In the genomic region with DNA sequence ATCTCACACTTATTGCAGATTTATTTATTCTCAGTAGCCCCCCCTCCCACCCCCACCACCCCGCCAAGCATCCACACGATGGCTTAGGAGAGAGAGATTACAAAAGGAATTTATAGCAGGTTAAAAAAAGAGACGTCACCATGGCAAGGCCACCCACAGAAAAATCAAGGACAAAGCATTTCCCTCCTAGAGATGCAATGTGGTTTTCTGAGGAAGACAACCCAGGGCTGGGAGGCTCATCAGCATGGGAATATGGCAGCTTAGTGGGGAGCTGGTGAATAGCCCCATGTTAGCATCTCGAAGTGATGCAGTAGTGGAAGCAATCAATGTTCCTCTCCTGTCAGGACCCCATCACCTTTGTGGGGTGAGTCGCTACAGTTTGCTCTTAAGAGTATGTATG, we compare ENCODE assay signal across 22 mouse cellular contexts.
DNase-seq lines count a peak whose midpoint lies in the region; ATAC-seq lines count a peak whose summit lies in the region.
"Had no signal": no experiment of that assay in that cellular context is flagged by ENCODE, and none has a peak within 500 bp of the region (broad histone marks: within the 10 kb centered on the region; RNA-seq: fewer than 3 reads in every experiment).

No protein-coding gene starts in this region.

- peaks cover 14% of the 10 kb centered on the region for H3K4me1 ChIP-seq in hindbrain, embryonic 10.5 days (replicated peaks)
- no peaks in the 10 kb centered on the region for H3K4me1 ChIP-seq in hindbrain, embryonic 16.5 days (ENCODE audit: control insufficient read depth, insufficient read depth, low read depth, low read length)
- H3K4me1 ChIP-seq in midbrain, embryonic 10.5 days: peaks cover 24% of the 10 kb centered on the region
- H3K4me1 ChIP-seq in midbrain, embryonic 11.5 days (ENCODE audit: control insufficient read depth, insufficient read depth, low read length): peaks cover 2% of the 10 kb centered on the region; the same call in 1 of the 2 replicates
- H3K4me1 ChIP-seq in hindbrain, embryonic 14.5 days (replicated peaks; ENCODE audit: control insufficient read depth, insufficient read depth, low read length): no peaks in the 10 kb centered on the region
- H3K4me1 ChIP-seq: forebrain, embryonic 13.5 days; heart, embryonic 10.5 days; heart, embryonic 13.5 days had no signal

- no peak overlapping the region for H3K9ac ChIP-seq in hindbrain, embryonic 16.5 days (ENCODE audit: low read depth, low read length)
- no peak overlapping the region for H3K9ac ChIP-seq in midbrain, embryonic 11.5 days (ENCODE audit: low read length)
- H3K9ac ChIP-seq in hindbrain, embryonic 14.5 days: no peak overlapping the region
- H3K9ac ChIP-seq: forebrain, embryonic 13.5 days; heart, embryonic 13.5 days; hindbrain, embryonic 13.5 days had no signal

- H3K9me3 ChIP-seq in hindbrain, embryonic 10.5 days: no peaks in the 10 kb centered on the region
- no peaks in the 10 kb centered on the region for H3K9me3 ChIP-seq in hindbrain, embryonic 16.5 days (ENCODE audit: control insufficient read depth, low read length)
- no peaks in the 10 kb centered on the region for H3K9me3 ChIP-seq in midbrain, embryonic 10.5 days (replicated peaks)
- H3K9me3 ChIP-seq in midbrain, embryonic 11.5 days (ENCODE audit: control insufficient read depth, low read length): no peaks in the 10 kb centered on the region
- H3K9me3 ChIP-seq in hindbrain, embryonic 14.5 days (ENCODE audit: control insufficient read depth, low read length): no peaks in the 10 kb centered on the region
- H3K9me3 ChIP-seq: forebrain, embryonic 10.5 days; forebrain, embryonic 13.5 days; heart, embryonic 10.5 days; heart, embryonic 13.5 days; hindbrain, embryonic 13.5 days had no signal

- ATAC-seq in hindbrain, embryonic 16.5 days: no peak
- ATAC-seq in midbrain, embryonic 11.5 days (ENCODE audit: low FRiP score): no peak
- no peak for ATAC-seq in hindbrain, embryonic 14.5 days (ENCODE audit: low FRiP score)
- ATAC-seq: activated CD4-positive, CD25-positive, alpha-beta regulatory T cell, adult 4 months; forebrain, embryonic 13.5 days; forebrain, embryonic 16.5 days had no signal

- H3K36me3 ChIP-seq in hindbrain, embryonic 10.5 days: no peaks in the 10 kb centered on the region
- H3K36me3 ChIP-seq in hindbrain, embryonic 16.5 days (ENCODE audit: control insufficient read depth, insufficient read depth, low read length): no peaks in the 10 kb centered on the region
- no peaks in the 10 kb centered on the region for H3K36me3 ChIP-seq in midbrain, embryonic 10.5 days
- no peaks in the 10 kb centered on the region for H3K36me3 ChIP-seq in midbrain, embryonic 11.5 days (ENCODE audit: control insufficient read depth, insufficient read depth, low read length)
- H3K36me3 ChIP-seq in hindbrain, embryonic 14.5 days (replicated peaks; ENCODE audit: control insufficient read depth, insufficient read depth): no peaks in the 10 kb centered on the region
- H3K36me3 ChIP-seq: forebrain, embryonic 10.5 days; heart, embryonic 10.5 days; heart, embryonic 13.5 days; hindbrain, embryonic 13.5 days had no signal

- H3K4me3 ChIP-seq in hindbrain, embryonic 10.5 days: no peak overlapping the region
- no peak overlapping the region for H3K4me3 ChIP-seq in hindbrain, embryonic 16.5 days (ENCODE audit: low read length)
- no peak overlapping the region for H3K4me3 ChIP-seq in midbrain, embryonic 10.5 days
- H3K4me3 ChIP-seq in midbrain, embryonic 11.5 days (ENCODE audit: low read depth, low read length): no peak overlapping the region
- no peak overlapping the region for H3K4me3 ChIP-seq in hindbrain, embryonic 14.5 days (replicated peaks; ENCODE audit: low read length)
- H3K4me3 ChIP-seq: forebrain, embryonic 10.5 days; forebrain, embryonic 13.5 days; heart, adult 2 months; heart, embryonic 10.5 days; heart, embryonic 13.5 days; hindbrain, embryonic 13.5 days had no signal

- 67% methylated on average over 5 of the region's 5 CpGs for WGBS in hindbrain, embryonic 10.5 days
- 49% methylated on average over 5 of the region's 5 CpGs for WGBS in hindbrain, embryonic 16.5 days
- 73% methylated on average over 5 of the region's 5 CpGs for WGBS in midbrain, embryonic 10.5 days
- WGBS in midbrain, embryonic 11.5 days: 47% methylated on average over 5 of the region's 5 CpGs
- 49% methylated on average over 5 of the region's 5 CpGs for WGBS in hindbrain, embryonic 14.5 days

- 0 out of 2 replicates have a peak overlapping the region, but pooled peaks have one; percentile 23 for H3K27ac ChIP-seq in hindbrain, embryonic 10.5 days
- H3K27ac ChIP-seq in hindbrain, embryonic 16.5 days (ENCODE audit: low read depth, low read length): no peak overlapping the region
- H3K27ac ChIP-seq in midbrain, embryonic 10.5 days (replicated peaks): 0 out of 2 replicates have a peak overlapping the region, but pooled peaks have one; percentile 0
- H3K27ac ChIP-seq in midbrain, embryonic 11.5 days (ENCODE audit: low read depth, low read length): no peak overlapping the region
- H3K27ac ChIP-seq in hindbrain, embryonic 14.5 days: no peak overlapping the region
- H3K27ac ChIP-seq: forebrain, embryonic 10.5 days; forebrain, embryonic 13.5 days; heart, adult 2 months; heart, embryonic 10.5 days; heart, embryonic 13.5 days; hindbrain, embryonic 13.5 days had no signal

- peak; percentile 26 for DNase-seq in adrenal gland, adult 2 months
- no peak for DNase-seq in adrenal gland, adult 8-10 months
- DNase-seq in hindbrain, embryonic 10.5 days (ENCODE audit: low spot score): no peak
- no peak for DNase-seq in midbrain, embryonic 10.5 days (ENCODE audit: low spot score)
- no peak for DNase-seq in midbrain, embryonic 11.5 days (ENCODE audit: low spot score, missing footprints)
- DNase-seq in brain, adult 2 months (ENCODE audit: low read depth, low spot score): peak; percentile 64
- no peak for DNase-seq in hindbrain, embryonic 14.5 days (ENCODE audit: low spot score)
- DNase-seq: adrenal gland, postnatal 14 days; cerebellum, adult 11-12 months; cerebellum, adult 8-10 months; cerebellum, postnatal 10 days; cerebellum, postnatal 36 days; gastrocnemius, postnatal 25 days; heart, adult 2 months had no signal

- 0 out of 2 replicates have a peak, but pooled peaks cover 3% of the 10 kb centered on the region for H3K27me3 ChIP-seq in hindbrain, embryonic 10.5 days (ENCODE audit: insufficient read depth, poor library complexity, severe bottlenecking)
- no peaks in the 10 kb centered on the region for H3K27me3 ChIP-seq in hindbrain, embryonic 16.5 days (replicated peaks; ENCODE audit: control insufficient read depth, insufficient read depth, low read length)
- H3K27me3 ChIP-seq in midbrain, embryonic 10.5 days (ENCODE audit: low read depth, poor library complexity, severe bottlenecking): no peaks in the 10 kb centered on the region; the same call in 1 of the 2 replicates
- H3K27me3 ChIP-seq in midbrain, embryonic 11.5 days (ENCODE audit: control insufficient read depth, insufficient read depth, low read length): no peaks in the 10 kb centered on the region
- no peaks in the 10 kb centered on the region for H3K27me3 ChIP-seq in hindbrain, embryonic 14.5 days (ENCODE audit: control insufficient read depth, insufficient read depth, low read length)

- no peak overlapping the region for H3K4me2 ChIP-seq in hindbrain, embryonic 16.5 days (ENCODE audit: low read length)
- no peak overlapping the region for H3K4me2 ChIP-seq in midbrain, embryonic 11.5 days
- no peak overlapping the region for H3K4me2 ChIP-seq in hindbrain, embryonic 14.5 days (replicated peaks)
- H3K4me2 ChIP-seq: forebrain, embryonic 13.5 days; heart, embryonic 13.5 days; hindbrain, embryonic 13.5 days had no signal

Comparison
In these comparisons a context has a peak if more than half of its experiments do, and no peak if none do; other contexts are left out.
1. DNase-seq: peak in adrenal gland, adult 2 months (single experiment) and brain, adult 2 months (single experiment); none in adrenal gland, adult 8-10 months (single experiment), hindbrain, embryonic 10.5 days (single experiment), midbrain, embryonic 10.5 days (single experiment), midbrain, embryonic 11.5 days (single experiment) and hindbrain, embryonic 14.5 days (single experiment).
2. H3K27ac ChIP-seq: peak in hindbrain, embryonic 10.5 days (single experiment) and midbrain, embryonic 10.5 days (single experiment); none in hindbrain, embryonic 16.5 days (single experiment), midbrain, embryonic 11.5 days (single experiment) and hindbrain, embryonic 14.5 days (single experiment).